Mouse (Mus musculus): Measurements from ENCODE around the gene Capn11. TPM values are rescaled to one million over a fixed set of nuclear protein-coding genes. Genes with fewer than 3 reads are reported as not detected.

The Capn11 gene
- polyA plus RNA-seq, 1 experiment from 2014 or later, result 0.52 TPM

GRCm38 (mm10) chr17:45671821-45672220 lies 12.7 kb upstream of the Capn11 start:
- H3K9ac ChIP-seq (ENCODE audit: low read length), result no peak overlapping the region
- DNase-seq (ENCODE audit: low spot score, missing footprints) (no peak), ATAC-seq (ENCODE audit: low FRiP score) (no peak)
- 82% methylated on average over 1 of the region's 1 CpGs for WGBS
- no peaks in the 10 kb centered on the region for H3K9me3 ChIP-seq (ENCODE audit: control insufficient read depth, low read length)
- no peak overlapping the region for H3K27ac ChIP-seq (ENCODE audit: low read depth, low read length)
- H3K36me3 ChIP-seq (ENCODE audit: control insufficient read depth, insufficient read depth, low read length), result peaks cover 27% of the 10 kb centered on the region
- H3K4me3 ChIP-seq (ENCODE audit: low read depth, low read length), result no peak overlapping the region
- no peaks in the 10 kb centered on the region for H3K4me1 ChIP-seq (ENCODE audit: control insufficient read depth, insufficient read depth, low read length)
- no peaks in the 10 kb centered on the region for H3K27me3 ChIP-seq (ENCODE audit: control insufficient read depth, insufficient read depth, low read length)
- no peak overlapping the region for H3K4me2 ChIP-seq

GRCm38 (mm10) chr17:45667986-45668385 lies 8.9 kb upstream of the Capn11 start:
- ATAC-seq (ENCODE audit: low FRiP score), result no peak
- WGBS, result 92% methylated on average over 10 of the region's 10 CpGs
- no peaks in the 10 kb centered on the region for H3K9me3 ChIP-seq (ENCODE audit: control insufficient read depth, low read length)

DNA sequence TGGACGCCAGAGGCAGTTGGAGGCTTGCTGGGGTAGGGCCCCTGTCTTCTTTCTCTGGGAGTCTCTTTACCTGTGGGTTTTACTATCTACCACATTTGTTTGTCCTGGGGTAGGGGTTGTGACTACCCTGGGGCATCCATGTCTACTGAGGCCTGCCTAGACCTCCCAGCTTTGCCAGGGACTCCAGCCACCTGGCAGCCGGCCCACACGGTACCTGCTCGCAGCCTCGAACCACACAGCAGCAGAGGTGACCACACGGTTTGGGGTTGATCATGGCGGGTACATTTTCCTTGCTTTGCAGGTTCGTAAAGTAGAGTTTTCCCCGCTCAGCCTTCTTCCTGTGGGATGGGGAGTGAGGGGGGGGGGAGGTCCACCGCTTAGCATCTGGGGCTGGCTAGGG lies 8.4 kb upstream of the Capn11 start:
- DNase-seq (ENCODE audit: low spot score, missing footprints) (no peak), ATAC-seq (ENCODE audit: low FRiP score) (no peak)
- Histone ChIP-seq H3K9ac (ENCODE audit: low read length) (no peak overlapping the region), H3K27me3 (ENCODE audit: control insufficient read depth, insufficient read depth, low read length) (no peaks in the 10 kb centered on the region), H3K4me2 (no peak overlapping the region), H3K4me1 (ENCODE audit: control insufficient read depth, insufficient read depth, low read length) (no peaks in the 10 kb centered on the region), H3K4me3 (ENCODE audit: low read depth, low read length) (no peak overlapping the region), H3K9me3 (ENCODE audit: control insufficient read depth, low read length) (no peaks in the 10 kb centered on the region), H3K27ac (ENCODE audit: low read depth, low read length) (no peak overlapping the region), H3K36me3 (ENCODE audit: control insufficient read depth, insufficient read depth, low read length) (peaks cover 24% of the 10 kb centered on the region)
- 88% methylated on average over 10 of the region's 10 CpGs for WGBS

More at GRCm38 (mm10) chr17:45667986-45668385, 8.9 kb upstream of the Capn11 start:
- H3K4me2 ChIP-seq, result no peak overlapping the region
- H3K27ac ChIP-seq (ENCODE audit: low read depth, low read length), result no peak overlapping the region
- no peaks in the 10 kb centered on the region for H3K4me1 ChIP-seq (ENCODE audit: control insufficient read depth, insufficient read depth, low read length)
- no peak overlapping the region for H3K9ac ChIP-seq (ENCODE audit: low read length)
- peak; percentile 28 for DNase-seq (ENCODE audit: low spot score, missing footprints)
- H3K4me3 ChIP-seq (ENCODE audit: low read depth, low read length), result no peak overlapping the region
- H3K27me3 ChIP-seq (ENCODE audit: control insufficient read depth, insufficient read depth, low read length), result no peaks in the 10 kb centered on the region
- H3K36me3 ChIP-seq (ENCODE audit: control insufficient read depth, insufficient read depth, low read length), result peaks cover 29% of the 10 kb centered on the region

- DNase-seq (ENCODE audit: low spot score, missing footprints) (peak; percentile 49), ATAC-seq (ENCODE audit: low FRiP score) (no peak)
- Histone ChIP-seq H3K4me3 (ENCODE audit: low read depth, low read length) (no peak overlapping the region), H3K27ac (ENCODE audit: low read depth, low read length) (no peak overlapping the region), H3K9me3 (ENCODE audit: control insufficient read depth, low read length) (no peaks in the 10 kb centered on the region), H3K9ac (ENCODE audit: low read length) (no peak overlapping the region), H3K4me2 (no peak overlapping the region), H3K36me3 (ENCODE audit: control insufficient read depth, insufficient read depth, low read length) (peaks cover 22% of the 10 kb centered on the region), H3K27me3 (ENCODE audit: control insufficient read depth, insufficient read depth, low read length) (no peaks in the 10 kb centered on the region), H3K4me1 (ENCODE audit: control insufficient read depth, insufficient read depth, low read length) (no peaks in the 10 kb centered on the region)
- 84% methylated on average over 11 of the region's 11 CpGs for WGBS
Measured at GRCm38 (mm10) chr17:45666091-45666490, 7.0 kb upstream of the Capn11 start.

GRCm38 (mm10) chr17:45664608-45665007 lies 5.5 kb upstream of the Capn11 start:
- Histone ChIP-seq H3K27me3 (ENCODE audit: control insufficient read depth, insufficient read depth, low read length) (no peaks in the 10 kb centered on the region), H3K4me1 (ENCODE audit: control insufficient read depth, insufficient read depth, low read length) (no peaks in the 10 kb centered on the region), H3K4me3 (ENCODE audit: low read depth, low read length) (no peak overlapping the region), H3K4me2 (no peak overlapping the region), H3K9me3 (ENCODE audit: control insufficient read depth, low read length) (no peaks in the 10 kb centered on the region), H3K36me3 (ENCODE audit: control insufficient read depth, insufficient read depth, low read length) (peaks cover 21% of the 10 kb centered on the region), H3K9ac (ENCODE audit: low read length) (no peak overlapping the region), H3K27ac (ENCODE audit: low read depth, low read length) (no peak overlapping the region)
- ATAC-seq (ENCODE audit: low FRiP score) (no peak), DNase-seq (ENCODE audit: low spot score, missing footprints) (peak; percentile 72)
- 93% methylated on average over 13 of the region's 13 CpGs for WGBS

GRCm38 (mm10) chr17:45663106-45663919 lies 4.2 kb upstream of the Capn11 start:
- peak; percentile 99 for DNase-seq (ENCODE audit: low spot score, missing footprints)
- no peaks in the 10 kb centered on the region for H3K4me1 ChIP-seq (ENCODE audit: control insufficient read depth, insufficient read depth, low read length)
- peaks cover 21% of the 10 kb centered on the region for H3K36me3 ChIP-seq (ENCODE audit: control insufficient read depth, insufficient read depth, low read length)
- peak; percentile 73 for ATAC-seq (ENCODE audit: low FRiP score)
- no peak overlapping the region for H3K4me3 ChIP-seq (ENCODE audit: low read depth, low read length)
- no peak overlapping the region for H3K27ac ChIP-seq (ENCODE audit: low read depth, low read length)
- 26% methylated on average over 27 of the region's 27 CpGs for WGBS
- no peak overlapping the region; the same call in 1 of the 2 replicates for H3K9ac ChIP-seq (ENCODE audit: low read length)
- peak overlapping the region; percentile 17; the same call in 1 of the 2 replicates for H3K4me2 ChIP-seq
- no peaks in the 10 kb centered on the region for H3K27me3 ChIP-seq (ENCODE audit: control insufficient read depth, insufficient read depth, low read length)
- no peaks in the 10 kb centered on the region for H3K9me3 ChIP-seq (ENCODE audit: control insufficient read depth, low read length)

- no peak for ATAC-seq (ENCODE audit: low FRiP score)
- no peak for DNase-seq (ENCODE audit: low spot score, missing footprints)
- no peaks in the 10 kb centered on the region for H3K27me3 ChIP-seq (ENCODE audit: control insufficient read depth, insufficient read depth, low read length)
Measured at GRCm38 (mm10) chr17:45655820-45656219, 3.3 kb downstream of the Capn11 start.

DNA sequence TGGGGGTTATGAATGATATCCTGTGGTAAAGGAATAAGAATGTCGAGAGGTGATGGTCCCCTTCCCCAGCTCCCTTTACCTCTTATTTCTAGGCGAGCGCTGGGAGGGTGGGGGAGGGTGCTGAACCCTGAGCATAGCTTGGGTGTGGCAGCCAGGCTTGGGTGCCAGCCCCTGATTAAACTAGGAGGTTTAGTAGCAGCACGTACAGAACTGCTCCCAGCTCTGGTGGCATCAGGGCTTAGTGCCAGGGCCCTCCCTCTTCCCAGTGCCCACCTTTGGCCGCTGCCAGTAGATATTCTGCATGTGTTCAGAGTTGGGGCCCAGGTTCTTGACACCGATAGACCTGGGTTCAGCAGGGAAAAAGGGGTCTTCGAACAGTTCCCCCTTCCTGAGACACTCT lies 5.9 kb downstream of the Capn11 start:
- ATAC-seq (ENCODE audit: low FRiP score) (no peak), DNase-seq (ENCODE audit: low spot score, missing footprints) (no peak)
- H3K9ac ChIP-seq (ENCODE audit: low read length), result no peak overlapping the region
- WGBS, result 83% methylated on average over 7 of the region's 7 CpGs
- H3K27me3 ChIP-seq (ENCODE audit: control insufficient read depth, insufficient read depth, low read length), result no peaks in the 10 kb centered on the region
- H3K27ac ChIP-seq (ENCODE audit: low read depth, low read length), result no peak overlapping the region
- no peak overlapping the region for H3K4me2 ChIP-seq
- H3K36me3 ChIP-seq (ENCODE audit: control insufficient read depth, insufficient read depth, low read length), result no peaks in the 10 kb centered on the region
- no peaks in the 10 kb centered on the region for H3K4me1 ChIP-seq (ENCODE audit: control insufficient read depth, insufficient read depth, low read length)
- H3K9me3 ChIP-seq (ENCODE audit: control insufficient read depth, low read length), result no peaks in the 10 kb centered on the region
- H3K4me3 ChIP-seq (ENCODE audit: low read depth, low read length), result no peak overlapping the region

More at GRCm38 (mm10) chr17:45655820-45656219, 3.3 kb downstream of the Capn11 start:
- WGBS, result 22% methylated on average over 6 of the region's 6 CpGs
- no peaks in the 10 kb centered on the region for H3K4me1 ChIP-seq (ENCODE audit: control insufficient read depth, insufficient read depth, low read length)
- H3K27ac ChIP-seq (ENCODE audit: low read depth, low read length), result no peak overlapping the region
- no peak overlapping the region for H3K4me3 ChIP-seq (ENCODE audit: low read depth, low read length)
- H3K9ac ChIP-seq (ENCODE audit: low read length), result no peak overlapping the region
- H3K36me3 ChIP-seq (ENCODE audit: control insufficient read depth, insufficient read depth, low read length), result 0 out of 2 replicates have a peak, but pooled peaks cover 3% of the 10 kb centered on the region
- no peaks in the 10 kb centered on the region for H3K9me3 ChIP-seq (ENCODE audit: control insufficient read depth, low read length)
- H3K4me2 ChIP-seq, result no peak overlapping the region

- H3K9me3 ChIP-seq (ENCODE audit: control insufficient read depth, low read length), result no peaks in the 10 kb centered on the region; the same call in 1 of the 2 replicates
- H3K4me1 ChIP-seq (ENCODE audit: control insufficient read depth, insufficient read depth, low read length), result no peaks in the 10 kb centered on the region
- no peak overlapping the region for H3K4me3 ChIP-seq (ENCODE audit: low read depth, low read length)
- no peak overlapping the region for H3K4me2 ChIP-seq
- DNase-seq (ENCODE audit: low spot score, missing footprints) (peak; percentile 78), ATAC-seq (ENCODE audit: low FRiP score) (no peak)
- H3K27ac ChIP-seq (ENCODE audit: low read depth, low read length), result no peak overlapping the region
- WGBS, result 91% methylated on average over 4 of the region's 4 CpGs
- H3K27me3 ChIP-seq (ENCODE audit: control insufficient read depth, insufficient read depth, low read length), result no peaks in the 10 kb centered on the region
- no peaks in the 10 kb centered on the region for H3K36me3 ChIP-seq (ENCODE audit: control insufficient read depth, insufficient read depth, low read length)
- no peak overlapping the region for H3K9ac ChIP-seq (ENCODE audit: low read length)
Measured at GRCm38 (mm10) chr17:45644185-45644584, 14.9 kb downstream of the Capn11 start.
